Mouse (Mus musculus) midbrain, embryonic 14.5 days (tissue): ENCODE results near the gene Cdyl. TPM values are rescaled to one million over a fixed set of nuclear protein-coding genes. Genes with fewer than 3 reads are reported as not detected.

Experiments used
- ATAC-seq: fragments of 200-750 bp; cut with Nextera tagmentation; 2 replicates; pipeline ENCODE4 v1.8.0; 2017; ENCODE audit warnings: moderate number of reproducible peaks, moderate library complexity; ENCODE audit not compliant: low FRiP score, low TSS enrichment
- DNase-seq: peaks from one replicate; pipeline ENCODE4 v3.0.0-alpha.2; 2015
- H3K27ac ChIP-seq: fragments of 300-500 bp; sonication (generic); replicated peaks from 2 replicates; pipeline ENCODE4 v1.5.1; 2014; ENCODE audit warnings: mild to moderate bottlenecking, low read depth, low read length, moderate library complexity
- H3K27me3 ChIP-seq: fragments of 300-500 bp; sonication (generic); 2 replicates; pipeline ENCODE4 v1.6.1; 2014; ENCODE audit warnings: low read length, control low read depth, mixed read lengths; ENCODE audit not compliant: control insufficient read depth, insufficient read depth
- H3K36me3 ChIP-seq: fragments of 300-500 bp; sonication (generic); 2 replicates; pipeline ENCODE4 v1.6.1; 2014; ENCODE audit warnings: low read length, control low read depth; ENCODE audit not compliant: control insufficient read depth, insufficient read depth
- H3K4me1 ChIP-seq: fragments of 300-500 bp; sonication (generic); 2 replicates; pipeline ENCODE4 v1.6.1; 2014; ENCODE audit warnings: mild to moderate bottlenecking, antibody characterized with exemption, low read length, control low read depth; ENCODE audit not compliant: control insufficient read depth, insufficient read depth
- H3K4me2 ChIP-seq: fragments of 300-500 bp; sonication (generic); 2 replicates; pipeline ENCODE4 v1.6.1; 2014; ENCODE audit warnings: mild to moderate bottlenecking, low read length, moderate library complexity
- H3K4me3 ChIP-seq: fragments of 300-500 bp; sonication (generic); replicated peaks from 2 replicates; pipeline ENCODE4 v1.5.1; 2014; ENCODE audit warnings: low read depth, low read length
- H3K9ac ChIP-seq: fragments of 300-500 bp; sonication (generic); replicated peaks from 2 replicates; pipeline ENCODE4 v1.6.1; 2014; ENCODE audit warnings: mild to moderate bottlenecking, low read length, moderate library complexity
- H3K9me3 ChIP-seq: fragments of 300-500 bp; sonication (generic); 2 replicates; pipeline ENCODE4 v1.6.1; 2016; ENCODE audit warnings: low read length, control low read depth, mixed read lengths; ENCODE audit not compliant: control insufficient read depth
- WGBS: fragments of 180-500 bp; shearing (Covaris S2); extraction: QIAGEN DNeasy Blood & Tissue Kit; methylation state at CpG from one replicate; pipeline ENCODE4 v1.1.7; 2014; 5-methylcytosine and 5-hydroxymethylcytosine counted together
- polyA plus RNA-seq: library from polyadenylated mRNA; unstranded; fragments of >200 nt; fragmentation: Nextera tagmentation; extraction: Ambion mirVana; gene quantifications from 2 replicates; pipeline ENCODE4 v1.2.1, GENCODE M21; 2014

The Cdyl gene
- polyA plus RNA-seq, 1 experiment from 2014 or later: 6.5 TPM

DNA sequence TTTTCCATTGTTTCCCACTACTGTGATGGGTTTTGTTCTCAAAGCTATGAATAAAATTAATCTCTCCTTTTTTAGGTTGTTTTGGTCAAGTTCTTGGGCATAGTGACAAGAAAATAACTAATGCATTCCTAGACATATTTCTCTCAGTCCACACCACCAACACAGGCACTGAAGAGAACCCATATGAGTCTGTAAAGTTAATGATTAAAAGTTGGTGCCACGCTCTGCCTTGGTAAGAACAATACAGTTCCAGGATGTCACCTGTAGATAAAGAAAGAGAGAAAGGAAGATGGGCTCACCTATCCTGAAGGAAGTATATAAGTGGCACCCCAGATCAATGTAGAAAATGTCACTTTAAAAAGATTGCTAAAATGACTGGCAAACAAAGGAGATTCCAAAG, 32.3 kb upstream of the Cdyl start:
- Histone ChIP-seq H3K4me1 (no peaks in the 10 kb centered on the region), H3K4me3 (no peak overlapping the region), H3K27ac (no peak overlapping the region), H3K9me3 (no peaks in the 10 kb centered on the region), H3K9ac (no peak overlapping the region), H3K36me3 (no peaks in the 10 kb centered on the region), H3K27me3 (no peaks in the 10 kb centered on the region), H3K4me2 (no peak overlapping the region)
- 84% methylated on average over 1 of the region's 1 CpGs for WGBS
- no peak for DNase-seq
- no peak for ATAC-seq

DNA sequence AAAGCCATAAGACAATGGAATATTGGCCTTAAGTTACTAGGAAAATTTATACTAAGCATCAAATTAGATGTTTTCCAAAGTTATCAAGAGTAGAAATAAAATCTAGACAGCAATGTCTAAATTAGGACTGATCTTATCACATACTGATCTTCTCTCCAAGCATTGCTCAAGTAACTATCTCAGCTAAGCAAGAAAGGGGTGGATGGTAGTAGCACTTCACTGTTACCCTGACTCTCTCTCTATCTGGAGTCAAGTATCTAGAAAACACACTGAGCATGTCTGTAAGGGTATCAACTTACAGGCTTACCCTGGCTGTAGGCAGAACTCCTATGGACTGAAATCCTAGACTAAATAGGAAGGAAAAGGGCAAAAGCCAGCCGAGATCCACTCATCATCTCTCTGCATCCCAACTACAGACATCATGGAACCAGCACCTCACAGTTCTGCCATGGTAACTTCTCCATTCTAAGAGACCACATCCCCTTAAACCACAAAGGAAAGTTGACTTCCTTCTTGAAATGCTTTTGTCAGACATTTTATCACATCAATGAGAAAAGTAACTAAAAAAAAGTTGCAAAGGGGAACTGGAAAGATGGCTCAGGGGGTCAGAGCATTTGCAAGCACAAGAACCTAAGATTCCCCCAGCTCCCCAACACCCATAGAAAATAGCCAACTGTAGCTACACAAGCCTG, 12.4 kb upstream of the Cdyl start:
- 94% methylated on average over 1 of the region's 1 CpGs for WGBS
- no peak overlapping the region for H3K4me3 ChIP-seq
- no peaks in the 10 kb centered on the region for H3K9me3 ChIP-seq
- no peaks in the 10 kb centered on the region for H3K4me1 ChIP-seq
- no peak overlapping the region for H3K4me2 ChIP-seq
- H3K9ac ChIP-seq: no peak overlapping the region
- no peak for DNase-seq
- H3K36me3 ChIP-seq: no peaks in the 10 kb centered on the region
- ATAC-seq: no peak
- no peaks in the 10 kb centered on the region for H3K27me3 ChIP-seq
- no peak overlapping the region for H3K27ac ChIP-seq

DNA sequence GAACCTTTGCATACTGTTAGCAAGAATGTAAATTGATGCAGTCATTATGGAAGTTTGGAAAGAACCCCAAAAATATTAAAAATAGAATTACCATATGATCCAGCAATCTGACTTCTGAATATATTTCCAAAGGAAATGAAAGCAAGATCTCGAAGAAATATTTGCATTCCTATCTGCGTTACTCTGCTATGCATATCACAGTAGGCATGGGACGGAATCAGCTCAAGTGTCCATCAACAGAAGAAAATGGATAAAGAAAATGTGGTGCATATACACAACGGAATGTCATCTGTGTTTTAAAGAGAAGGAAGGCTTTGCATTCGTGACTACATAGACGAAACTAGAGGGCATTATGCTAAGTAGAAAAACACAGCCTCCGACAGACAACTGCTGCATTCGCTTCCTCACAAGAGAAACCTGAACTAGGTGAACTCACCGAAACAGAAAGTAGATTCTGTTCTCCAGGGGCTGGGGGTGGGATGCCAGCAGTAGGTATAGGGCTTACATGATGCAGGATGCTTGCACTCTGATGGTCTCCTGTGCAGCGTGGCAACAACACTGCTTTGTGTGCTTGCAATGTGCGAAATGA, 9.3 kb upstream of the Cdyl start:
- no peak overlapping the region for H3K4me2 ChIP-seq
- DNase-seq (no peak), ATAC-seq (no peak)
- no peak overlapping the region for H3K4me3 ChIP-seq
- H3K9ac ChIP-seq: no peak overlapping the region
- no peak overlapping the region for H3K27ac ChIP-seq
- WGBS: 87% methylated on average over 11 of the region's 11 CpGs
- no peaks in the 10 kb centered on the region for H3K27me3 ChIP-seq
- no peaks in the 10 kb centered on the region for H3K9me3 ChIP-seq
- no peaks in the 10 kb centered on the region for H3K4me1 ChIP-seq
- H3K36me3 ChIP-seq: no peaks in the 10 kb centered on the region

DNA sequence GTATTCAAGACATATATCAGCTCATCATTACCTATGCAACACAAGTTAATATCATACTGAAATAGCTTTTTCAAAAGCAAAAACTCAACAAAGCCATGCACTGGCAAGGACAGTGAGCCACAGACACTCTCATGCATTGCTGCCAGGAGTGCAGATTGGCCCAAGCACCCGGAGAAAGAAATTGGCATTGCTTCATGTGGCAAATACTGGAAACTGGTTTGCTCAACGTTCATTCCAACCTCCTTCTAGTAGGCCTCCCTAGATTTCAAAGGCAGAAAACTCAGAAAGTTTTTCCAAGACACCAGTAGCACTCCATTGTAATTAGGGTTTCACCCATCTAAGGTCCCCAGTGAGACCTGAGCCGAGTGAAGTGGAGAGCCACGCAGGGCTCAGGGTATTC, 6.8 kb upstream of the Cdyl start:
- H3K27me3 ChIP-seq: no peaks in the 10 kb centered on the region
- no peak for ATAC-seq
- H3K27ac ChIP-seq: no peak overlapping the region
- H3K9me3 ChIP-seq: no peaks in the 10 kb centered on the region
- no peaks in the 10 kb centered on the region for H3K36me3 ChIP-seq
- H3K4me2 ChIP-seq: no peak overlapping the region
- 86% methylated on average over 4 of the region's 4 CpGs for WGBS
- no peak for DNase-seq
- H3K9ac ChIP-seq: no peak overlapping the region
- no peak overlapping the region for H3K4me3 ChIP-seq
- no peaks in the 10 kb centered on the region for H3K4me1 ChIP-seq

DNA sequence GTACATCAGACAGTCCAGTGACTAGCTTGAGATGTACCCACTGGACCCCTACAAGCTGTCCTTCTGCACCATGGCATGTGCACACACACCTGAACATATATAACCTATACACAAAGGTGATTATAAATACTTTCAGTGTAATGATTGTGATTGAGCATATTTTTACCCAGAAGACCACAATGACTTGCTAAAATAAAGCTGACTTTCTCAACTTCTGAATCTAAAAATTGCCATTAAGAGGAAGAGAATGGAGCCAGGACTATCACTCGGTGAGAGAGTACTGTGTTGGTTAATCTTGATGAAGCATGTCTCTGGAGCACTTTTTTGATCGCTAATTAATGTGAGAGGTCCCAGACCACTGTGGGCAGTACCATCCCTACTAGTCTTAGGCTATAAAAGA, 2.8 kb upstream of the Cdyl start:
- Histone ChIP-seq H3K36me3 (no peaks in the 10 kb centered on the region), H3K27ac (no peak overlapping the region), H3K4me3 (no peak overlapping the region), H3K9me3 (no peaks in the 10 kb centered on the region), H3K27me3 (no peaks in the 10 kb centered on the region), H3K4me2 (no peak overlapping the region), H3K4me1 (no peaks in the 10 kb centered on the region), H3K9ac (no peak overlapping the region)
- DNase-seq: no peak
- ATAC-seq: no peak
- WGBS: 91% methylated on average over 2 of the region's 2 CpGs

DNA sequence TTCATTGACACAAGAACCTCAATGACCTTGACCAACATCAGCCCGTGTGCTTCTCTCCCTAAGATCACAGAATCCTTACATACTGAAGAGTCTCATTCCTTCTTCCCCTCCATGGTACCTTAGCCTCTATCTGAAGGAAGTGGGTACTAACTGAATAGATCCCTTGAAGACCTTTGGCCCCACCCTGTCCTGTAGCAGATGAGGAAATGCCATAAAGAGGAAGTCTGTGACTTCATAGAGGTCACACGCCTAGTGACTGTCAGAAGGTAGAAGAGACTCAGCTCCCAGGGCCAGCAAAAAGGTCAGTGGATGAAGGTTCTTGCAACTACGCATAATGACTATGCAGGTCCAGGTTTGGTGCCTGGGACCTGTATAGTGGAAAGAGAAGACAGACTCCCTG, 5.8 kb downstream of the Cdyl start:
- 89% methylated on average over 3 of the region's 3 CpGs for WGBS
- Histone ChIP-seq H3K9ac (no peak overlapping the region), H3K4me2 (no peak overlapping the region)

DNA sequence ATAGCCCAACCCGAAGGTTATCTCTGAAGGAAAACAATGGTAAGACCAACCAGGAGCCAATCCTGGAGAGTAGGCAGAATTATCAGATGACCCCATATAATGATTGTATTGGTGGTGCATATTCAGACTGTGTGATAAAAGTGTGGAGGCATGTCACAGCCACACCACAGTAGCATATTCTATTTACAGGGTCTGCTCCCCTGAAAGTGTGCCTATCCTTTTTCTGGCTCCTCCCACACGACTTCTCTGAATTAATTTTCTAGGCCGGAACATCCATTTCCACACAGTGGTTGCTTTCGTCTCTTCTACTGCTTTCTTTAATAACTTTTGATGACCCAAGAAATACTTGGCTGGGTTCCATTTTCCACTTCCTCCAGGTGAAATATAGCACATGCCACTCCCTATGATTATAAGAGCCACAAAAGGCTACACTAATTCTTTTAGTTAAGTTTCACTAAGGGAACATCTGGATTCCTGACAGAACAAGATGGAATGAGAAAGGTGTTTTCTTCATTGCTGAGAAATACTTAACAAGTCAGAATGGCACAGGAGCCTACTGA, 10.4 kb downstream of the Cdyl start:
- Histone ChIP-seq H3K27ac (no peak overlapping the region), H3K4me1 (no peaks in the 10 kb centered on the region), H3K4me2 (no peak overlapping the region), H3K9me3 (no peaks in the 10 kb centered on the region), H3K4me3 (no peak overlapping the region), H3K36me3 (no peaks in the 10 kb centered on the region), H3K27me3 (no peaks in the 10 kb centered on the region), H3K9ac (no peak overlapping the region)
- ATAC-seq (no peak), DNase-seq (no peak)
- 89% methylated on average over 4 of the region's 4 CpGs for WGBS

More for the DNA sequence above, 5.8 kb downstream of the Cdyl start:
- H3K4me3 ChIP-seq: no peak overlapping the region
- ATAC-seq: no peak
- no peak overlapping the region for H3K27ac ChIP-seq
- no peaks in the 10 kb centered on the region for H3K9me3 ChIP-seq
- no peak for DNase-seq
- H3K4me1 ChIP-seq: no peaks in the 10 kb centered on the region
- H3K27me3 ChIP-seq: no peaks in the 10 kb centered on the region
- no peaks in the 10 kb centered on the region for H3K36me3 ChIP-seq

DNA sequence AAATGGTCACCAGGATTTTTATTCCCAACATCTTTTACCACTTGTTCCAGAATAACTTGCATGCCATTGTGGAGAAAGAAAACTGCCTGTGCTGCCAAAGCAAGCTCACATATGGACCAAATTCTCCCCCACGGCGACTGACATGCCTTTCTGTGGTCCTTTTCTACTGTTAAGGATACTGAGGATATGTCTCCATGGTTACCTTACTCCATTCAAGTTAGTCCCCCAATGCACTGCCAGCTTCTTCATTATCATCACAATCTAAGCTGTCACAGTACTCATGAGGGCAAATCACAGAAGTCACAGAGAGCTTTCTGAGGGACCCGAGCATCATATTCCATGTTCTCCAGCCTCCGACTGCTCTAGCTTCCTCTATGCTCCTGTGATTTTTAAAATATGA, 11.2 kb downstream of the Cdyl start:
- H3K4me3 ChIP-seq: no peak overlapping the region
- H3K27me3 ChIP-seq: no peaks in the 10 kb centered on the region
- no peak overlapping the region for H3K9ac ChIP-seq
- H3K4me1 ChIP-seq: no peaks in the 10 kb centered on the region
- 17% methylated on average over 4 of the region's 4 CpGs for WGBS
- no peak overlapping the region for H3K4me2 ChIP-seq
- H3K27ac ChIP-seq: no peak overlapping the region
- DNase-seq (peak; percentile 26), ATAC-seq (no peak)
- no peaks in the 10 kb centered on the region for H3K9me3 ChIP-seq
- H3K36me3 ChIP-seq: no peaks in the 10 kb centered on the region

DNA sequence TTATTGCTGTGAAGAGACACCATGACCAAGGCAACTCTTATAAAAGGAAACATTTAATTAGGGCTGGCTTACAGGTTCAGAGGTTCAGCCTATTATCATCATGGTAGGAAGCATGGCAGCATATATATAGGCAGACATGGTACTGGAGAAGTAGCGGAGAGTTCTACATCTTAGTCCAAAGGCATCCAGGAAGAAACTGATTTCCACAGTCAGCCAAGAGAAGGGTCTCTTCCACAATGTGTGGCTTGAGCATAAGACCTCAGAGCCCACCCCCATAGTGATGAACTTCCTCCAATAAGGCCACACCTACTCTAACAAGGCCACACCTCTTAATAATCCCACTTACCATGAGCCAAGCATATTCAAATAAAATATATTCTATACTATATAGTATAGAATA, 17.3 kb downstream of the Cdyl start:
- ATAC-seq: no peak
- DNase-seq: no peak
- WGBS: 95% methylated on average over 1 of the region's 1 CpGs
- Histone ChIP-seq H3K9me3 (no peaks in the 10 kb centered on the region), H3K9ac (no peak overlapping the region), H3K4me1 (no peaks in the 10 kb centered on the region), H3K27me3 (no peaks in the 10 kb centered on the region), H3K4me3 (no peak overlapping the region), H3K4me2 (no peak overlapping the region), H3K36me3 (no peaks in the 10 kb centered on the region), H3K27ac (no peak overlapping the region)
